Mouse (Mus musculus) embryo, embryonic 11.5 days (tissue): ENCODE measurements around the gene Clcf1.

Experiments used
- DNase-seq: peaks from one replicate; pipeline ENCODE4 v3.0.0-alpha.2; 2012; ENCODE audit warnings: low read depth, low spot score

Gene Clcf1

DNA sequence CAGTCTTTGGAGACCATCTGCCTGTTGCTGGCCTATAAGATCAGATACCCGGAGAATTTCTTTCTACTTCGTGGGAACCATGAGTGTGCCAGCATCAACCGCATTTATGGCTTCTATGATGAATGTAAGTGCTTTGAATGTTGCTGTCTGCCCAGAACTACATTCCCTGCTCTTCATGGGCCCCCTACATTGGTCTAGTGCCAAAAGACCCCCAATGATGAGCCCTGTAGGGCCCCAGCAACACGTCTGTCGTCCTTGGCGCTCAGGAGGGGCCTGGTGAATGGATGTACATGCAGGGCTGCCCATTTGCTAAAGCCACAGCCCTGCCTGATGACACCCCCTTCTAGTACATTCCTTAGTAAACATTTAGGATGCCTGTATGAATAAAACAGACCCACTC is 20.9 kb upstream of the Clcf1 start:
- DNase-seq: no peak

DNA sequence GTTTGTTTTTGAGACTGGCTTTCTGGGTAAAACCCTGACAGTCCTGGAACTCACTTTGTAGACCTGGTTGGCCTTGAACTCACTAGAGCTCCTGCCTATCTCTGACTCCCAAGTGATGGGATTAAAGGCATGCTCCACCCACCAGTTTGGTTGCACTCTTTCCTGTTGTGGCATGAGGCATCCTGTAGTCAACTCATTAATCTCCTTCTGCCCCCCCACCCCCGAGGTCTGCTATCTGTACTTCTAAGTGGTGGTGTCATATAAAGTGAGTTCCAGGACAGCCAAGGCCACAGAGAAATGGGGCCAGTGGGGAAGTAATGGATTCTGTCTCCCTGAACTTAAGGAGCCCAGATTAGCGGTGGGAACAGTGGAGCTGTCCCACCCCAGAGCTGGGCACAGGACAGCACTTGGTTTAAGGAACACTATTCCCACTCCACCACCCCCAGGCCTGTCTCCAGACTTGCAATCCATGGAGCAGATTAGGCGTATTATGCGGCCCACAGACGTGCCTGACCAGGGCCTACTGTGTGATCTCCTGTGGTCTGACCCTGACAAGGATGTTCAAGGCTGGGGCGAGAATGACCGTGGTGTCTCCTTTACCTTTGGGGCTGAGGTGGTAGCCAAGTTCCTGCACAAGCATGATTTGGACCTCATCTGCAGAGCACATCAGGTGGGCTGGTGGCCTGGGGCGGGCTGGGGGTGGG is 19.9 kb upstream of the Clcf1 start:
- DNase-seq: no peak

DNA sequence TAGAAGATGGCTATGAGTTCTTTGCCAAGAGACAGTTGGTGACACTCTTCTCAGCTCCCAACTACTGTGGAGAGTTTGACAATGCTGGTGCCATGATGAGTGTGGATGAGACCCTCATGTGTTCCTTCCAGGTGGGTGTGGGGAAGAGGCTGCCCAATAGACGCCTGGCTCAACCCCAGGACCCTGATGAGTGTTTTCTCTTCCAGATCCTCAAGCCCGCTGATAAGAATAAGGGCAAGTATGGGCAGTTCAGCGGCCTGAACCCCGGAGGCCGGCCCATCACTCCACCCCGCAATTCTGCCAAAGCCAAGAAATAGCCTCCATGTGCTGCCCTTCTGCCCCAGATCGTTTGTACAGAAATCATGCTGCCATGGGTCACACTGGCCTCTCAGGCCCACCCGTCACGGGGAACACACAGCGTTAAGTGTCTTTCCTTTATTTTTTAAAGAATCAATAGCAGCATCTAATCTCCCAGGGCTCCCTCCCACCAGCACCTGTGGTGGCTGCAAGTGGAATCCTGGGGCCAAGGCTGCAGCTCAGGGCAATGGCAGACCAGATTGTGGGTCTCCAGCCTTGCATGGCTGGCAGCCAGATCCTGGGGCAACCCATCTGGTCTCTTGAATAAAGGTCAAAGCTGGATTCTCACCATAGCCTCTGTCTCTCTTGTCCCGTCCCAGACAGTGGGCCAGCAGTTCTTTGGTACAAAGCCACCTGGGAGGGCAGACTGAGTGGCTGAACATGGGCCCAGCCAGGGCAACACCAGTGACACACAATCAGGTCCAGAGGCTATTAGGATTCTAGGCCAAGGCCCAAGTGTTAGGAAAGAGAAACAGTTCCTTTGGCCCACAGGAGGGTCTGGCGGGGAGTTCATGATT is 19.0 kb upstream of the Clcf1 start:
- DNase-seq: no peak

DNA sequence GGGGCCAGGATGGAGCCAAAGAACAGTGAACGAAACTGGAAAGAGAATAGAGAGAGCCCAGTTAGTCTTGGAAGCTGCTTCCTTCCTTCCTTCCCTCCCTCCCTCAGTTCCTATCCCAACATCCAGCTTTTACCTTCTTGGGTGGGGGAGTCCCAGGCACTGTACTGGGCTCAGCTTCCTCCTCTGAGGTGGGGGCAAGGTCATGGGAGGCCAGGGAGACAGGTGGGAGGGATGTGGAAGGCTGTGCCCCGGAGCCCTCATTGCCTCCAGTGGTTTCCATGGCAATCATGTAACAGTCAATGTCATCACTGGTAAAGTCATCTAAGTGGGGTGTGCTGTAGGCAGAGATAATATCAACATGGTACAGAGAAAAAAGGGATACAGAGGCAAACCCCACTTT is 18.0 kb upstream of the Clcf1 start:
- no peak for DNase-seq

DNA sequence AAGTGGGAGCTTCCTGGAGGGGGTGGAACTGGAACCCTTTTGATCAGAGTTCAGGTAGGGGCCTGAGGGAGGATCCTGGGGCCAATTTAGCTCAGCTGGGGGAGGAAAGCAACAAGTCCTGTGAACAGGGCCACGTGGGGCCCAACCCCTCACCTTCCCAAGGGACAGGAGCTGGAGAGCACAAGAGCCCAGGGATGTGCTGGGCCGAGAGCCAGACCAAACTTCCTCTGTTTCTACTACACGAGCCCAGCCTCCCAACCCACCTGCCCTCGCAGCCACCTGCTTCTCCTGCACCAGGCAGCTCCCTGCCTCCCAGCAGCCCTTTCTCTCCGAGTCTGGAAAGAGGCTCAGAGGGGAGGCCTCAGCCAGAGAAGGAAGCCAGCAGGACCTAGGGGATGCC is 17.5 kb upstream of the Clcf1 start:
- DNase-seq: no peak

DNA sequence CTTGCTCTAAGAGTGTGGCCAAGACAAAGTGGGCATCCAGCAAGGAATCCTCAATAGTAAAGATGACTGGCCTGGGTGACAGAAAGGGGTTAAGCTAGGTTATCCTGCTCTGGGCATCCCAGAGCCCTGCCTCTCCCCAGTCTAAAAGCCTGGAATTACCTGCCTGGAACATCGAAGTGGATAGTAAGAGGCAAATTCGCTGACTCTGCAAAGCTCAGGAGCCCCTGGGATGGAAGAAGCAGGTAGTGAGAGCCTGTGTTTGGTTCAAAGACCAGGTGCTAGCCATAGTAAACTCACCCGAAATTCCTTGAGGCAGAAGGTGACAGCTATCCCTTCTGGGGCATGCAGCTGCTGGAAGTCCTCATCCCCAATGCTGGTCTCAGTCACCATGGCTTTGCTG is 16.9 kb upstream of the Clcf1 start:
- no peak for DNase-seq

DNA sequence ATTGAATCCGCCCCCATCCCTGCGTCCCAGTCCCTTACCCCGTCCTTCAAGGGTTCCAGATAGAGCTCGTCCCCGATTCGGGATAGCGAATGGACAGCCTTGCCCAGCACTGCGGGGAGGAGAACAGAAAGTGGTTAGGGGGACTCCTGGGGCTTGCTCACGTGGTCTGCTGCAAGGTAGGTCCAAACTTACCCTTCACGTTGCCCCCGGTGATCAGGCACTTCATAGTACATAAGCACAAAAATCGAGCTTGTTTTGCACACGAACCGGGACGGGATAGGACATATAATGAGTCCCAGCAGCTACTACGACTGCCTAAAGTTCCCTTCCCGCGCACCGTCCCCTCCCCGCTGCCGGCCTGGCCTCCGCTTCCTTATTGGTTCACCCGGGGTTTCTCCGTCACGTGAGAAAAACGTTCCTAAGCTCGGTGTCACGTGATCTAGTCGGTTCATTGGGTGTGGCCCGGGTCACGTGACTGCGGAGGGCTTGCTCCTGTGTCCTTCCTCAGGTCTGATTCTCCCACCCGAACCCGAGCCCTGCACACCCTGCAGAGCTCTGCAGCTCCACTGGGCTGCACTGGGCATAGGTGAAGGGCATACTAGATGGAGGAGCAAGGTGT is 12.6 kb upstream of the Clcf1 start, which contains the start of gene Rad9a:
Gene Rad9a (minus strand): TSS at position 372 of the 619 bp plus-strand sequence.
- DNase-seq: peak; percentile 98

DNA sequence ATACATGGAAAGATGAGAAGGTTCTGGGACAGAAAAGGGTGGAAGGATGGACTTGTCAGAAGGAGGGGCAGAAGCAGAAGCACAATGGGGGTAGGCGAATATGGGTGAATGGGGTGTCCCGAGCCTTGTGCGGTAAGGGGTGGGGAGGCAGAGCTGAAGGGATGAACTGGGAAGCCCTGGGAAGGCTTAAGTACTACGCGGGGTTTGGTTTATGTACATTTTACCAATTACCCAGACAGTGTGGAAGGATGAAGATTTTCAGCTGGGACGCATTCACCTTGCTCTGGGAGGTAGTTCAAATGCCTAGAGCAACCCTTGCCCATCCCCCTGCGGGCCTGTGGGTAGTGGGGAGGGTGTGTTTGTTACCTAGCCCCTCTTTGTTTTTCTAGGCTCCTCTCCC is 11.9 kb upstream of the Clcf1 start:
- no peak for DNase-seq

DNA sequence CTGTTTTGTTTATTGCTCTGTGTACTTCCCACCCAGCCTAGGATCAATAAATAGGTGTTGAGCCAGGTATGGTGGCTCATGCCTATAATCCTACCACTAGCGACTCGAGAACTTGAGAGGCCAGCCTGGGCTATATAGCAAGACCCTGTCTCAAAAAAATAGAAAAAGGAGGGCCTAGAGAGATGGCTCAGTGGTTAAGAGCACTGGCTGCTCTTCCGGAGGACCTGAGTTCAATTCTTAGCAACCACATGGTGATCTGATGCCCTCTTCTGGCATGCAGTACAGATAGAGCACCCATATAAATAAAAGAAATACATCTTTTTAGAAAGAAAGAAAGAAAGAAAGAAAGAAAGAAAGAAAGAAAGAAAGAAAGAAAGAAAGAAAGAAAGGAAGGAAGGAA is 10.9 kb upstream of the Clcf1 start:
- DNase-seq: no peak

DNA sequence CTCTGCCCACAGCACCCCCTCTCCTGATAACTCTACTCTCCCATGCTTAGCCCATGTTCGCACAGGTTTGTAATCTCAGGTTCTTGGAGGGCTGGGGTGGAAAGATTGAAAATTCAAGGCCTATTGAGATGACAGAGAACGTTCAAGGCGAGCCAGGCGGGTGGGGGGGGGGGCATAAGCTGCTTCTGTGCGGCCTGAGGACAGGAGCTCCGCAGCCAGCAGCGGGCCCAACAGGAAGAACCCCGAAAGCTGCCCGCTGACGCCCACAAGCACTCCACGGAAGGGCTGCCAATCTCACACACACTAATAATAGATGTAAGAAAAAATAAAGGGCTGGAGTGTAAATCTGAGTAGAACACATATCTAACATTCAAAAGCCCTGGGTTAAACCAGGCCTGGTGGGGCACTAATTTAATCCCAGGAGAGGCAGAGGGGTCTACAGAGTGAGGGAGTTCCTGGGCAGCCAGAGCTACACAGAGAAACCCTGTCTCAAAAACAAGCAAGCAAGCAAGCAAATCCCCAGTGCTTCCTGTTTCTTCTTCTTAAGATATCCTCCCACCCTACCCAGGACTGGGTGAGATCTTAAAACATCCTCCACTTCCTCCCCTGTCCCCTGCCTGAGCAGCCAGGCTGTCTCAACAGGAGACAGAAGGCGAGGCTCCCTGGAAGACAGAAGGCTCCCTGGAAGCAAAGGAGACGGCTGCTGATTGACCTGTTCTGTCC is 10.3 kb upstream of the Clcf1 start:
- DNase-seq: no peak

DNA sequence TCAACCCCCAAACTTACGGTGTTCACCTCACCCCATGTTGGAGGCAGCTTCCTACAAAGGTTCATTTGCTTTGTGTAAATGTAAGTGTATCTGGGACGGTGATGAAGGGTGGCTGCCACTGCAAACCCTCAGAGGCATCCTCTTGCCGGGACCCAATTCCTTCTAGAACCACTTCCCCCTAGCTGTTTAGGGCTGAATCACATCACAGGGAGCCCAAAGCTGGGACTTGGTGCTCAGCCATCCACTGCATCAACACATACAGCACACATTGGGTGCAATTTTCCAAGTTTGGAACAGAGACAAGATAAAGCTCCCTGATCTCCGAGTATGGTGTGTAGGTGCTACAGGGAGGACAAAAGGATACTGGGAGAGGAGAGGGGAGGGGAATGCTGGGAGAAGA is 9.1 kb upstream of the Clcf1 start:
- DNase-seq: no peak

DNA sequence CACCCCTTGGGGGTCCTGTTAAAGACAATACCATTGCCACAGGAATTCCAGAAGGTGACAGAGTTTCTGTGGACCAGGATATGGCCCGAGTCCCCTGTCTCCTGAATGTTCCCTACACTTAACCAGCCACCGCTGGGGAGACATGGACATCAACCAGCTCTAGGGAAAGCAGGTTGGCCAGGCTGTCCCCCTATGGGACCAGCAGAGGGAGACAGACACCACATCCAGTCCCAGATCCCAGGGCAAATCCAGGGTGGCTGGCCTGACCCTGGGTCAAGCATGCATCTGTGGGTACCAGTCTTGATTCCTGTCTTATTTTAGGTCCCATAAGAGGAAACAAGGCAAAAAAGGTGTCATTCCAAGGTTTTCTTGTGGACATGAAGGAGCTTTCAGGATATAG is 7.1 kb upstream of the Clcf1 start:
- DNase-seq: peak; percentile 66

DNA sequence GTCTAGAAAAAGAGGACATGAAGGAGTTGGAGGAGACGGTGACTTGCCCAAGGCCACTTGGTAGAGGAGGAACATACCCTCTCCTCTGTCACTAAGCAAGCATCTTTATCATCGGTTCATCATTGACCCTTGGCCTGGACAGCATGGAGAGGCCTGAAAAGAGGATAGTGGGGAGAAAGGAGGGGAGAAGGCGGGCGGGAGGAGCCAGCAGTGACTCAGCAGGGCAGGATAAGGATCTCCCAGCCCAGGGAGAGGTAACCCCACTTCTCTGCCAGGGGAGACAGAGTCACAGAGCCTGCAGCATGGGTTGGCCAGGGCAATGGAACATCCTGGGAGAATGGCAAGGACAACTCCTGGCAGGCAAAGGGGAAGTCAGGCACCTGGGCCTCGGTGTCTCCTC is 5.5 kb upstream of the Clcf1 start:
- DNase-seq: no peak

DNA sequence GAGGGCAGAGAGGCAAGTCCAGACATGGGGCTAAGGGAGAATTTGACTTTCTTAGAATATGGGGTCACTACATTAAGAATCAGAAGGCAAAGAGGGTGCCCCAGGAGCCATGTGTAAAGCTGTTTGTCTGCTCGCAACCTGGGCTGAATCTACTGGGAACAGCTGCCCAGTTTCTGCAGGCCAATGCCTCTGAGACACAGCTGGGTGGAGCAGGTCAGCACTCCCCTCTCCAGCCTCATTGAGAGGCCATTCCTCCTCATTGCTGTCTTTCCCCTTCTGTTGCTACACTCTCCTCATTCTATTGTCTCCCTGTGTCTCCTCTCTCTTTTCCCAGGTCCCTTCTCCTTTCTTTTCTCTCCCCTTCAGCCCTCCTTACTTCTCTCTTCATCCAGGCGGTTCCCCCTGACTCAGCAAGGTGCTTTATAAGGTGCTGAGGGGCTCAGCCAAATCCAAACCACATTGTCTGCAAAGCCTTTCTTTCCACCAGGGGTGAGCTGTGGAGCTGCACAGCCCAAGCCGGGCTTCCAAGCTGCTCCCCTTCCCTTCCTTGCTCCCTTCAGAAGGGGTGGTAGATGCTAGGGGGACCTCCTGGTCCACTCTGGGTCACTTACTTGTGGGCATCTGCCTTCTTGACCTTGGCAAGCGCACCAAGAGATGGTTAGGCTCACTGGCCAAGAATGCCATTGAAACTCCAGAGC is 2.0 kb upstream of the Clcf1 start:
- no peak for DNase-seq

DNA sequence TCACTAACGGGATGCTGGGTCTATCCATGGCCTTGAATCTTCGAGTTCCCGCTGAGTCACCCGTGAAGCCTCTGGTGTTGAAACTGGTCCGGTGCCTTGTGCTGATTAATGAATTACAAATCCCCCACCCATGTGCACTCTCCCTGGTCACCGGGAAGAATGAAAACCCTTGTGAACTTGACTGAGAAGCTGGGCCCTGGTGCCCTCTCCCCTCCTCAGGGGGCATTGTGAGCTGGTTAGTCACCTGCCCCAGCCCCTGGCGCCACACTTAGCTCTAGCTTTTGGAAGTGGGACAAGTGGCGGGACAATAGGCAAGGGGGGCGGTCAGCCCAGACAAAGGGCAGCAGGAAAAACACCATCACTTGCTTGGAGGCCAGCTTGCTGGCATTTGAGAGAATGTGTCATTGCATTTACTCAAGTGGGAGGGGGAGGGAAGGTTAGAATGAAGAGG is 489 bp upstream of the Clcf1 start:
- no peak for DNase-seq

DNA sequence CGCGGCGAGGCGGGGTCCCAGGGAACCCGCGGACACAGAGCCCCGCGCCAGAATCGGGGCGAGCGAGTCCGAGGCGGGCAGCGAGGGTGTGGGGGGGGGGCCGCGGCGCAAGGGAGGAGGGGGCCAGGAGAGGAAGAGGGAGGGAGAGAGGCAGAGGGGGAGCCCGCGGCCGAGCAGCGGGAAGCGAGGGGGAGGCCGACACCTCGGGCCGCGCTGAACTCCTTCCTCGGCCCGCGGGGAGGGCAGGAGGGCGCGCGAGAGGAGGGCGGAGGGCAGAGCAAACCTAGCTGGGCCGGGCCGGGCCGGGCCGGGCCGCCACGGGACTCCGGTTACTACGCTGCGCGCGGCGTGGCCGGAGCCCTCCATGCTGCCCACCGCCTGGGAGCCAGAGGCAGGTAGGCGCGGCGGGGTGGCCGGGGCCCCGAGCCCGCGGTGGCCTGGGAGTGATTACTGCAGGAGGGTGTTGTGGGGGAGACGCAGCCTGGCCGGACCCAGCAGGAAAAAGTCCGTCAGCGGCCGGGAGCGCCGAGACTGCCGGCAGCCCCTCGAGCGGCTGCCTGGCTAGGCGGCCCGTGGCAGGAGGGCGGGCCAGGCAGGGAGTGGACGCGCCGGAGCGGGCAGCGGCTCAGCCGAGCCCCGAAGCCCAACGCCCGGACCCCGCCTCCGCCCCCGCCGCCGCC is 873 bp downstream of the Clcf1 start:
- DNase-seq: no peak

DNA sequence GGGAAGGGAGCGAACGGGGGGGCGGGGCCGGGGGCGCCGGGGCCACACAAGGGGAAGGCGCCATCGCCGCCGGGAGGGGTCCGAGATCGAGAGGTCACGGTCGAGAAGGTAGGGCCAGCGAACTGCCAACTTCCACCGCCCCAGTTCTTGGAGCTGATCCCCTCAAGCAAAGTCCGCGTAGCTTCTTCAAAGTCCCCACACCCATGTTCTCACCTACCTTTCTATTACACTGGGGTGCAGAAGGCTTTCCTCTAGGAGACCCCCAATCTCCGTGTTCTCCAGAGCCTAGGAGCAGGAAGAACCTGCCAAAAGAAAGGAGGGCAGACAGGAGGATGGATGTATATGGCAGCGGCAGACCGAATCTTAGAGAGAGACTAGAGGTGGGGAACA is 1.4 kb downstream of the Clcf1 start:
- DNase-seq: no peak

DNA sequence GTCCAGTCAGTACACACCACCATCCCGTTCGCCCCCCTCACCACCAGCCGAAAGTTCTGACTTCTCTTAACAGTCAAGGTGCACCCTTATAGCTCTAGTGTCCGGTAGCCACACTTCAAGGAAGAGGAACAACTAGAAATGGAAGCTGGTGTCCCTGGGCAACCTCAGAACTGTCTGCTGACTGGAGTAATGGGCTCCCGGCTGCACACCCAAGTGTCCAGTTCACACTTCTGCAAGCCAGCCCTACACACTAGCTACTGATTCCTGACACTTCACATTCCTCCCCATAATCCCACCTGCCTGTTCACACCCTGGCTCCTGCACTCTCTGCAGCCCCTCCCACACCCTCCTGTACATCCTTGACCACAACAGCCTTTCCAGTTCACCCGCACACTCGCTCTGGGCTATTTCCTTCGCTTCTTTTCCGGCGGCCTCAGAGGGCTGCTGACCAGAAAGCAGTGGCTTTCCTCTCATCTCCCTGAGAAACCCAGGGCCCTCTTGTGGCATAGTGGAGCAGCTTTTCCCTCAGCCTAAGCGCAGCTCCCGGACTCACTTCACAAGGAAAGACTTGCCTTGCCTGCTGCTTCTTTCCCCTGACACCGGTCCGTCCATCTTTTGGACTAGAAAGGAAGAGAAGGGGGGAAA is 2.1 kb downstream of the Clcf1 start:
- DNase-seq: no peak

DNA sequence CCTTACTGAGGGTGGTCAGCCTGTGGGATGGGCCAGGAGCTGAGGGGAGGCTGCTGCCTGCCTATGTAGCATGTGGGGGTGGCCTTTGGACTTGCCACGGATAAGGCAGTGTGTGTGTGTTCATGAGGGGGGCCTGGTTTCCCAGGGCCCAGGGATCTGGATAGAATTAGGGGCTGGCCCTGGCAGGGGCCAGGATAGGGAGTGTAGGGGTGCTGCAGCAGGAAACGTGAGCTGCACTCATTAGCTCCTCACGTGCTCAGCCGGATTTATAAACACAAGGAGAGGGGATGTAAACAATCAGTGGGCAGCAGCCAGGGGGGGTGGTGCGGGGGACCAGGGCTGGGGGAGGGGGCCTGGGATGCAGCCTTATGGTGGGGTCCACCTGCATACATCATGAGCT is 3.1 kb downstream of the Clcf1 start:
- DNase-seq: no peak

DNA sequence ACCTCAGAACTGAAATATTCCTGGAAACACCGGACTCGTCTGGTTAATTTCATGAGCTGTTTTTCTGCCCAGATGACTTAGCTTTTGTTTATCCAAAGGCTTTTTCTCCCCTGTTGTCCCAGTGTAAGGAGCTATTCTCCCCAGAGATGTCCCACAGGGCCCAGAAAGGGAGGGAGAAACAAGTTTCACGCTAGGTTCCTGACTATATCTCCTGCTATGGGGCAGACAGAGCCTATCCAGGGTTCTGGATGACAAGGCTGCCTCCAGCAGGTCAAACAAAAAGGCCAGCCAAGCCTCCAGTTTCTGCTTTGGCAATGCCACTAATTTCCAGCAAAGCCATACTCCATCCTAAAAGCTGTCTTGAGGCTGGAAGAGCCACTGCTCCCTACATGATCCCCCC is 3.8 kb downstream of the Clcf1 start:
- DNase-seq: no peak
